Mouse (Mus musculus) urinary bladder, postnatal 10 days (tissue): ENCODE results near the gene Mkks.

ENCODE experiments used
- DNase-seq: peaks from one replicate; pipeline ENCODE4 v3.0.0; 2022; ENCODE audit warnings: low spot score

Mkks gene

DNA sequence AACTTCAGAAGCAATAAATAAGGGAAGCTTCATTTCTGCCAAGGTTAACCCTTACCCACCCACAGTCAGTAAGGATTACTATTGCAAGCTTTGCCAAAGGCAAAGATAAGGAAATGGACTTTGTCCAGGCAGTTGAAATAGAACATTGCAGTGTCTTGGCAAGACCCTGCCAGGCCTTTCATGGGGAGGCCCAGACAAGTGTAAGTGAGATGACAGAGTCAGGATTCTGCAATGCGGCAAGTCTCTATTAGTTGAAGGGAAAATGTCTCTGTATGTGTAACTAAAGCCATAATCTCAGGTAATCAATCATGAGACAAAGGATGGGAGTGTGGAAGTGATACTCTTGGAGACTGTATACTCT lies 56.5 kb downstream of the Mkks start:
- no peak for DNase-seq

DNA sequence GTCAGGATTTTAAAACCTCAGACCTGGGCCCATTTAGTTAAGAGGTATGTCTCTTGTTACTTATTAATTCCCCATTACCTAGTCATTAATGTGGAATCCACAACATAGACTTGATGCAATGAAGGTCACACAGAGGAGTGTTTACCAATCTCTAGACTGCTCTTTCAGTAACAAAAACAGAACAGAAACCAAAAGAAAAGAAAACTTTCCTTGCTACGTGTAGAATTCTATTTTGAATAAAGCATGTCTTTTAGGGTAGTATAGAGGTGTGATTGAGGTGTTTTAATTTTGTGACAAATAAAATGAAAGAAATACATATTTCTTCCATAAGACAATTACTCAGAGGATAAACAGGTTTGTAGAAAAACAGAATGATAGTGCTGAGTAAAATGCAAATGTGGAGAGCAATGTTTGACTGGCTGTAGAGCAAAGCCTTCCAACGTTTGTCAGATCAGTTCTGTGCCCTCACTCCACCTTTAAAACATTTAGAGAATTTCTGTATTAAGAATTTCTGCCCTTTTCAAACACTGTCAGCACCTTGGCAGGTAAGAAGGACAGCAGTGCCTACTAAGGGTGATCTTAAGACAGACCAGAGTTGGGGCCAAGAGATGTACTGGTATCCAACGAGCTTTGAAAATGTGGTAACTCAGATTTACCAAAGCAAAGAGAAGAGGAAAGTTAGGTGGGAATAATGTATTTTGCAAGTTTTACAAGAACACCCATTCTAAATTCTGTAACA lies 57.0 kb downstream of the Mkks start:
- no peak for DNase-seq

DNA sequence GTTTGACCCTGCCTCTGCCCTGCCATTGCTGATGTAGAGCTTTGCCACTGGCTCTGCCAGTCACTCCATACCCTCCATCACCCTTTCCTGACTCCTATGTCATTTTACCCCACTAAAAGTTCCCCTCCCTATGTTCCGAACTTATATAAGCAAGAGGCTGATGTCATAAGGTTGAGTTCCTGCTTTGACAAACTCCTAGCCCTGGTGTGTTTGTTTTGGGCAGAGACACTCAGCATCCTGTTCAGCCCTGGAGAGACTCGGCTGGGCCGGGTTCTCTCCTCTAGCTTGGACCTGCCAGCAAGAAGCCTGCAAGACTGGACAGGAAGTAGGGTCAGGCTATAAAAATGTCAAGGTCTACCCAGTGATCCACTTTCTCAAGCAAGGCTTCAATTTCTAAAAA lies 58.3 kb downstream of the Mkks start:
- no peak for DNase-seq

DNA sequence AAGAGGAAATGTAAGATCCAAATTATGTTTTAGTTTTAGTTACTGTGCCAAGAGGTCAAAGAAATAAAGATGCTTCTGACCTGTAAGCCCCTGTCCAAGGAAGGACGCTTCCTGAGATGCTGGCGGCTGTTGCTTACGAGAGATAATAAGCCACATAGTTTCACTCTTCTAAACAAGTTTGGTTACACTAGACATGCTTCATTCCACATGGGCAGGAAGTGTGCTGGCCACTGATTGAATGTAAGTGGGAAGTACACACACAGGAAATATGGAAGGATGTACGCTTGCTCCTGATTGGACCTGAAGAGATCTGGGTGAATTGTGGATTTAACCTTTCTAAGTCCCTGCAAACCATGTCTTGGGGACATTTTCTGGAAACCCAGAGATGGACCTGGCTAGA lies 63.6 kb downstream of the Mkks start:
- no peak for DNase-seq
